Mouse (Mus musculus): ENCODE measurements at regions not wholly inside any gene's neighbourhood (a gene's known extent, or its start where the extent isn't known, plus 50 kb on each side); places are given as distances from the start of the nearest gene placed in this dataset.

- no peaks in the 10 kb centered on the region for H3K4me1 ChIP-seq (ENCODE audit: control insufficient read depth in 1 of 2, insufficient read depth in 2 of 2)
- no peak overlapping the region for H3K4me3 ChIP-seq (replicated peaks in 1 of 3; ENCODE audit: low read depth in 2 of 3, low read length in 2 of 3, poor library complexity in 1 of 3)
- dilution Hi-C loops (cut with MboI; ENCODE audit: extremely low pct_ligation_motif_present, extremely low pct_unique_long_range_greater_than_20kb, low sequenced_read_pairs) (no loop called here), in situ Hi-C loops (cut with MboI; ENCODE audit: low pct_ligation_motif_present, low pct_unique_long_range_greater_than_20kb, low sequenced_read_pairs) (no loop called here)
- DNase-seq (ENCODE audit: extremely low read depth), result no peak
- H3K4me2 ChIP-seq (ENCODE audit: insufficient read depth, low read depth, poor library complexity, severe bottlenecking), result no peak overlapping the region
- H3K9me3 ChIP-seq (replicated peaks; ENCODE audit: low read length), result peaks cover 17% of the 10 kb centered on the region
- no peaks in the 10 kb centered on the region for H3K36me3 ChIP-seq (replicated peaks in 1 of 2; ENCODE audit: control insufficient read depth in 1 of 2, insufficient read depth in 1 of 2, low read length in 1 of 2)
- no peak overlapping the region for H3K27ac ChIP-seq (ENCODE audit: insufficient read depth, low read depth)
- H3K27me3 ChIP-seq (replicated peaks), result no peaks in the 10 kb centered on the region
- TF ChIP-seq ZNF384 (IDR thresholded peaks at IDR 0.05; ENCODE audit: low read depth, low read length) (no peak), MAFK (IDR thresholded peaks at IDR 0.05; ENCODE audit: insufficient replicate concordance, low read length) (no peak), KAT2A (IDR thresholded peaks at IDR 0.05; ENCODE audit: insufficient replicate concordance, low read length) (no peak), CTCF (conservative IDR thresholded peaks at IDR 0.05 in 1 of 2, IDR thresholded peaks at IDR 0.05 in 1 of 2; ENCODE audit: low read depth in 2 of 2, low read length in 2 of 2) (no peak), IRF4 (IDR thresholded peaks at IDR 0.05; ENCODE audit: low read depth, low read length) (no peak), TBP (conservative IDR thresholded peaks at IDR 0.05; ENCODE audit: low read depth, low read length) (no peak), ZC3H11A (IDR thresholded peaks at IDR 0.05; ENCODE audit: low read depth, low read length) (no peak), ZMIZ1 (IDR thresholded peaks at IDR 0.05; ENCODE audit: low read depth, low read length) (no peak), RCOR1 (conservative IDR thresholded peaks at IDR 0.05; ENCODE audit: low read depth, low read length) (no peak), MXI1 (IDR thresholded peaks at IDR 0.05; ENCODE audit: low read depth, low read length) (no peak), NELFE (IDR thresholded peaks at IDR 0.05; ENCODE audit: low read depth, low read length) (no peak), UBTF (IDR thresholded peaks at IDR 0.05; ENCODE audit: low read depth, low read length) (no peak)
- no peaks in the 10 kb centered on the region for H3K79me2 ChIP-seq (replicated peaks; ENCODE audit: control insufficient read depth, extremely low read depth, insufficient read depth, poor library complexity, severe bottlenecking)
- H3K9ac ChIP-seq (ENCODE audit: insufficient read depth, low read depth), result no peak overlapping the region
Observed at GRCm38 (mm10) chr6:60642251-60642650, 187.4 kb downstream of the Snca start.

GRCm38 (mm10) chr6:60616313-60616712 lies 213.3 kb downstream of the Snca start:
- no peaks in the 10 kb centered on the region for H3K79me2 ChIP-seq (replicated peaks; ENCODE audit: control insufficient read depth, extremely low read depth, insufficient read depth, poor library complexity, severe bottlenecking)
- H3K4me1 ChIP-seq (ENCODE audit: control insufficient read depth in 1 of 2, insufficient read depth in 2 of 2), result no peaks in the 10 kb centered on the region
- H3K9ac ChIP-seq (ENCODE audit: insufficient read depth, low read depth), result no peak overlapping the region
- H3K4me3 ChIP-seq (replicated peaks in 1 of 3; ENCODE audit: low read depth in 2 of 3, low read length in 2 of 3, poor library complexity in 1 of 3), result no peak overlapping the region
- no peak for TF ChIP-seq EP300 (IDR thresholded peaks at IDR 0.05; ENCODE audit: low read length)
- no peak for TF ChIP-seq IRF4 (IDR thresholded peaks at IDR 0.05; ENCODE audit: low read depth, low read length)
- TF ChIP-seq MXI1 (IDR thresholded peaks at IDR 0.05; ENCODE audit: low read depth, low read length), result no peak
- TF ChIP-seq KAT2A (IDR thresholded peaks at IDR 0.05; ENCODE audit: insufficient replicate concordance, low read length), result no peak
- no peak for TF ChIP-seq ZNF384 (IDR thresholded peaks at IDR 0.05; ENCODE audit: low read depth, low read length)
- TF ChIP-seq UBTF (IDR thresholded peaks at IDR 0.05; ENCODE audit: low read depth, low read length), result no peak
- TF ChIP-seq NELFE (IDR thresholded peaks at IDR 0.05; ENCODE audit: low read depth, low read length), result no peak
- no peak for TF ChIP-seq MAZ (IDR thresholded peaks at IDR 0.05; ENCODE audit: low read depth, low read length)
- TF ChIP-seq TBP (conservative IDR thresholded peaks at IDR 0.05; ENCODE audit: low read depth, low read length), result no peak
- no peak for TF ChIP-seq MAFK (IDR thresholded peaks at IDR 0.05; ENCODE audit: insufficient replicate concordance, low read length)
- H3K4me2 ChIP-seq (ENCODE audit: insufficient read depth, low read depth, poor library complexity, severe bottlenecking), result no peak overlapping the region
- dilution Hi-C loops (cut with MboI; ENCODE audit: extremely low pct_ligation_motif_present, extremely low pct_unique_long_range_greater_than_20kb, low sequenced_read_pairs) (no loop called here), in situ Hi-C loops (cut with MboI; ENCODE audit: low pct_ligation_motif_present, low pct_unique_long_range_greater_than_20kb, low sequenced_read_pairs) (no loop called here)
- DNase-seq (ENCODE audit: extremely low read depth), result no peak
- H3K36me3 ChIP-seq (replicated peaks in 1 of 2; ENCODE audit: control insufficient read depth in 1 of 2, insufficient read depth in 1 of 2, low read length in 1 of 2), result no peaks in the 10 kb centered on the region
- no peaks in the 10 kb centered on the region for H3K27me3 ChIP-seq (replicated peaks)
- H3K27ac ChIP-seq (ENCODE audit: insufficient read depth, low read depth), result no peak overlapping the region
- peaks cover 22% of the 10 kb centered on the region for H3K9me3 ChIP-seq (replicated peaks; ENCODE audit: low read length)

Data from CH12.LX (cell line).